Mouse (Mus musculus): ENCODE measurements at regions not wholly inside any gene's neighbourhood (a gene's known extent, or its start where the extent isn't known, plus 50 kb on each side); places are given as distances from the start of the nearest gene placed in this dataset.

- no peak for TF ChIP-seq CTCF (conservative IDR thresholded peaks at IDR 0.05; ENCODE audit: low read length)
- TF ChIP-seq POU5F1 (IDR thresholded peaks at IDR 0.05; ENCODE audit: borderline replicate concordance, low read length) = no peak
- TF ChIP-seq NANOG (IDR thresholded peaks at IDR 0.05; ENCODE audit: borderline replicate concordance, low read length) = no peak
Measured at GRCm38 (mm10) chr1:164714905-164715304, 81.5 kb upstream of the Dpt start.
